Mouse (Mus musculus): ENCODE data around the gene Galnt10. TPM values are rescaled to one million over a fixed set of nuclear protein-coding genes. Genes with fewer than 3 reads are reported as not detected.
"Not testable (repeated sequence)": the region's sequence is repeated elsewhere in the genome, so short reads cannot be mapped to it uniquely, and the experiment has no call there.

Galnt10 gene
- polyA plus RNA-seq, 1 experiment from 2014 or later = 19.7 TPM

GRCm38 (mm10) chr11:57825234-57825633, 180.0 kb downstream of the Galnt10 start:
- not testable (repeated sequence) for H3K4me3 ChIP-seq (ENCODE audit: low read depth, low read length); H3K4me1 ChIP-seq (ENCODE audit: control insufficient read depth, insufficient read depth, low read length); H3K9me3 ChIP-seq (ENCODE audit: control insufficient read depth, low read length); H3K4me2 ChIP-seq (ENCODE audit: low read depth, low read length); H3K27ac ChIP-seq (replicated peaks; ENCODE audit: low read depth, low read length); DNase-seq (ENCODE audit: low spot score); ATAC-seq (ENCODE audit: low read depth); H3K9ac ChIP-seq (ENCODE audit: low read depth, low read length); H3K36me3 ChIP-seq (ENCODE audit: control insufficient read depth, insufficient read depth, low read length)
- peaks cover 63% of the 10 kb centered on the region for H3K27me3 ChIP-seq (replicated peaks; ENCODE audit: control insufficient read depth, insufficient read depth, low read length)
- 44% methylated on average over 11 of the region's 11 CpGs for WGBS

- ATAC-seq (ENCODE audit: low read depth) = no peak
These were observed 182.0 kb downstream of the Galnt10 start for GRCm38 (mm10) chr11:57827048-57827914.

GRCm38 (mm10) chr11:57827915-57828545, 182.8 kb downstream of the Galnt10 start:
- WGBS = under 1% methylated on average over 32 of the region's 33 CpGs
- Histone ChIP-seq H3K9me3 (ENCODE audit: control insufficient read depth, low read length) (no peaks in the 10 kb centered on the region), H3K27ac (replicated peaks; ENCODE audit: low read depth, low read length) (no peak overlapping the region), H3K4me1 (ENCODE audit: control insufficient read depth, insufficient read depth, low read length) (peaks cover 5% of the 10 kb centered on the region), H3K36me3 (ENCODE audit: control insufficient read depth, insufficient read depth, low read length) (no peaks in the 10 kb centered on the region), H3K4me2 (ENCODE audit: low read depth, low read length) (peak overlapping the region; percentile 56), H3K27me3 (replicated peaks; ENCODE audit: control insufficient read depth, insufficient read depth, low read length) (peaks cover 91% of the 10 kb centered on the region), H3K4me3 (ENCODE audit: low read depth, low read length) (peak overlapping the region; percentile 31), H3K9ac (ENCODE audit: low read depth, low read length) (peak overlapping the region; percentile 46)
- no peak for ATAC-seq (ENCODE audit: low read depth)
- no peak for DNase-seq (ENCODE audit: low spot score)

More at GRCm38 (mm10) chr11:57827048-57827914, 182.0 kb downstream of the Galnt10 start:
- H3K4me1 ChIP-seq (ENCODE audit: control insufficient read depth, insufficient read depth, low read length) = peaks cover 5% of the 10 kb centered on the region
- peak overlapping the region; percentile 46 for H3K9ac ChIP-seq (ENCODE audit: low read depth, low read length)
- no peak for DNase-seq (ENCODE audit: low spot score)
- peak overlapping the region; percentile 56 for H3K4me2 ChIP-seq (ENCODE audit: low read depth, low read length)
- H3K9me3 ChIP-seq (ENCODE audit: control insufficient read depth, low read length) = no peaks in the 10 kb centered on the region
- H3K27ac ChIP-seq (replicated peaks; ENCODE audit: low read depth, low read length) = no peak overlapping the region
- peaks cover 84% of the 10 kb centered on the region for H3K27me3 ChIP-seq (replicated peaks; ENCODE audit: control insufficient read depth, insufficient read depth, low read length)
- peak overlapping the region; percentile 31 for H3K4me3 ChIP-seq (ENCODE audit: low read depth, low read length)
- no peaks in the 10 kb centered on the region for H3K36me3 ChIP-seq (ENCODE audit: control insufficient read depth, insufficient read depth, low read length)
- WGBS = 1% methylated on average over 30 of the region's 41 CpGs

- H3K9ac ChIP-seq (ENCODE audit: low read depth, low read length) = no peak overlapping the region
- no peaks in the 10 kb centered on the region for H3K9me3 ChIP-seq (ENCODE audit: control insufficient read depth, low read length)
- no peaks in the 10 kb centered on the region for H3K36me3 ChIP-seq (ENCODE audit: control insufficient read depth, insufficient read depth, low read length)
- DNase-seq (ENCODE audit: low spot score) (no peak), ATAC-seq (ENCODE audit: low read depth) (no peak)
- peak overlapping the region; percentile 14; the same call in 1 of the 2 replicates for H3K4me3 ChIP-seq (ENCODE audit: low read depth, low read length)
- no peak overlapping the region for H3K27ac ChIP-seq (replicated peaks; ENCODE audit: low read depth, low read length)
- 4% methylated on average over 53 of the region's 53 CpGs for WGBS
- H3K27me3 ChIP-seq (replicated peaks; ENCODE audit: control insufficient read depth, insufficient read depth, low read length) = peaks cover 97% of the 10 kb centered on the region
- peak overlapping the region; percentile 33 for H3K4me2 ChIP-seq (ENCODE audit: low read depth, low read length)
- peaks cover 5% of the 10 kb centered on the region for H3K4me1 ChIP-seq (ENCODE audit: control insufficient read depth, insufficient read depth, low read length)
These were observed 184.0 kb downstream of the Galnt10 start for GRCm38 (mm10) chr11:57828955-57829870.

- ATAC-seq (ENCODE audit: low read depth) (no peak), DNase-seq (ENCODE audit: low spot score) (no peak)
- Histone ChIP-seq H3K4me1 (ENCODE audit: control insufficient read depth, insufficient read depth, low read length) (peaks cover 5% of the 10 kb centered on the region), H3K4me3 (ENCODE audit: low read depth, low read length) (0 out of 2 replicates have a peak overlapping the region, but pooled peaks have one; percentile 0), H3K27me3 (replicated peaks; ENCODE audit: control insufficient read depth, insufficient read depth, low read length) (peaks cover 98% of the 10 kb centered on the region), H3K27ac (replicated peaks; ENCODE audit: low read depth, low read length) (no peak overlapping the region), H3K4me2 (ENCODE audit: low read depth, low read length) (no peak overlapping the region; the same call in 1 of the 2 replicates), H3K9ac (ENCODE audit: low read depth, low read length) (no peak overlapping the region), H3K9me3 (ENCODE audit: control insufficient read depth, low read length) (no peaks in the 10 kb centered on the region), H3K36me3 (ENCODE audit: control insufficient read depth, insufficient read depth, low read length) (no peaks in the 10 kb centered on the region)
- 29% methylated on average over 16 of the region's 17 CpGs for WGBS
These were observed 184.9 kb downstream of the Galnt10 start for GRCm38 (mm10) chr11:57829871-57830775.

- Histone ChIP-seq H3K4me3 (ENCODE audit: low read depth, low read length) (peak overlapping the region; percentile 18), H3K4me2 (ENCODE audit: low read depth, low read length) (no peak overlapping the region), H3K36me3 (ENCODE audit: control insufficient read depth, insufficient read depth, low read length) (no peaks in the 10 kb centered on the region), H3K4me1 (ENCODE audit: control insufficient read depth, insufficient read depth, low read length) (peaks cover 5% of the 10 kb centered on the region), H3K27me3 (replicated peaks; ENCODE audit: control insufficient read depth, insufficient read depth, low read length) (peaks cover 98% of the 10 kb centered on the region), H3K9me3 (ENCODE audit: control insufficient read depth, low read length) (no peaks in the 10 kb centered on the region), H3K9ac (ENCODE audit: low read depth, low read length) (peak overlapping the region; percentile 23; the same call in 1 of the 2 replicates), H3K27ac (replicated peaks; ENCODE audit: low read depth, low read length) (no peak overlapping the region)
- 5% methylated on average over 26 of the region's 31 CpGs for WGBS
- ATAC-seq (ENCODE audit: low read depth) (no peak), DNase-seq (ENCODE audit: low spot score) (no peak)
These were observed 186.1 kb downstream of the Galnt10 start for GRCm38 (mm10) chr11:57831281-57831781.

GRCm38 (mm10) chr11:57831861-57832260, 186.6 kb downstream of the Galnt10 start:
- no peak for DNase-seq (ENCODE audit: low spot score)
- WGBS = 17% methylated on average over 15 of the region's 16 CpGs
- Histone ChIP-seq H3K4me1 (ENCODE audit: control insufficient read depth, insufficient read depth, low read length) (peaks cover 5% of the 10 kb centered on the region), H3K9ac (ENCODE audit: low read depth, low read length) (no peak overlapping the region), H3K9me3 (ENCODE audit: control insufficient read depth, low read length) (no peaks in the 10 kb centered on the region), H3K4me3 (ENCODE audit: low read depth, low read length) (peak overlapping the region; percentile 18), H3K36me3 (ENCODE audit: control insufficient read depth, insufficient read depth, low read length) (no peaks in the 10 kb centered on the region), H3K27me3 (replicated peaks; ENCODE audit: control insufficient read depth, insufficient read depth, low read length) (peaks cover 98% of the 10 kb centered on the region), H3K27ac (replicated peaks; ENCODE audit: low read depth, low read length) (no peak overlapping the region), H3K4me2 (ENCODE audit: low read depth, low read length) (no peak overlapping the region)
- ATAC-seq (ENCODE audit: low read depth) = no peak

Data from embryonic facial prominence, embryonic 14.5 days (tissue).